Mouse (Mus musculus) liver, postnatal 0 days (tissue): ENCODE measurements around the gene Slc30a6.

Source experiments
- CTCF ChIP-seq: sonication (generic); IDR thresholded peaks from 2 replicates; pipeline ENCODE4 v1.5.1; 2016; ENCODE audit warnings: antibody characterized with exemption, low read depth
- EP300 ChIP-seq: IDR thresholded peaks from 2 replicates; pipeline ENCODE4 v1.6.1; 2016; ENCODE audit warnings: antibody characterized with exemption, low read depth, mild to moderate bottlenecking

GRCm38 (mm10) chr17:74376916-74377315, 18.5 kb upstream of the Slc30a6 start:
- TF ChIP-seq CTCF (no peak), EP300 (no peak)
